Mouse (Mus musculus) lung, postnatal 0 days (tissue): Measurements from ENCODE around the gene Tex12. TPM values are rescaled to one million over a fixed set of nuclear protein-coding genes. Genes with fewer than 3 reads are reported as not detected.

ENCODE experiments used
- ATAC-seq: fragments of 200-750 bp; cut with Nextera tagmentation; 2 replicates; pipeline ENCODE4 v1.8.0; 2017; ENCODE audit warnings: moderate library complexity
- DNase-seq: peaks from one replicate; pipeline ENCODE4 v3.0.0-alpha.2; 2016; ENCODE audit warnings: low spot score
- H3K27ac ChIP-seq: fragments of 300-500 bp; sonication (generic); 2 replicates; pipeline ENCODE4 v1.5.1; 2014; ENCODE audit warnings: antibody characterized with exemption, mild to moderate bottlenecking, low read length, mixed read lengths
- H3K27me3 ChIP-seq: fragments of 300-500 bp; sonication (generic); replicated peaks from 2 replicates; pipeline ENCODE4 v1.6.1; 2014; ENCODE audit warnings: low read length, mixed read lengths; ENCODE audit not compliant: insufficient read depth
- H3K36me3 ChIP-seq: fragments of 300-500 bp; sonication (generic); 2 replicates; pipeline ENCODE4 v1.6.1; 2014; ENCODE audit warnings: low read length, mixed read lengths; ENCODE audit not compliant: insufficient read depth
- H3K4me1 ChIP-seq: fragments of 300-500 bp; sonication (generic); 2 replicates; pipeline ENCODE4 v1.6.1; 2014; ENCODE audit warnings: antibody characterized with exemption, low read depth, low read length, mixed read lengths; ENCODE audit not compliant: insufficient read depth
- H3K4me2 ChIP-seq: fragments of 300-500 bp; sonication (generic); replicated peaks from 2 replicates; pipeline ENCODE4 v1.6.1; 2014; ENCODE audit warnings: low read depth, mild to moderate bottlenecking, low read length, moderate library complexity, mixed read lengths
- H3K4me3 ChIP-seq: fragments of 300-500 bp; sonication (generic); 2 replicates; pipeline ENCODE4 v1.5.1; 2014; ENCODE audit warnings: low read depth, low read length
- H3K9ac ChIP-seq: fragments of 300-500 bp; sonication (generic); replicated peaks from 2 replicates; pipeline ENCODE4 v1.6.1; 2014; ENCODE audit warnings: low read depth, mild to moderate bottlenecking
- H3K9me3 ChIP-seq: fragments of 300-500 bp; sonication (generic); 2 replicates; pipeline ENCODE4 v1.6.1; 2016; ENCODE audit warnings: low read length, mixed read lengths
- CTCF ChIP-seq: IDR thresholded peaks from 2 replicates; pipeline ENCODE4 v1.5.1; 2016; ENCODE audit warnings: antibody characterized with exemption, mild to moderate bottlenecking
- EP300 ChIP-seq: IDR thresholded peaks from 2 replicates; pipeline ENCODE4 v1.6.1; 2016; ENCODE audit warnings: antibody characterized with exemption, mild to moderate bottlenecking, control low read depth
- WGBS: fragments of 180-500 bp; shearing (Covaris S2); extraction: QIAGEN DNeasy Blood & Tissue Kit; methylation state at CpG from one replicate; pipeline ENCODE4 v1.1.7; 2014; 5-methylcytosine and 5-hydroxymethylcytosine counted together
- polyA plus RNA-seq: library from polyadenylated mRNA; unstranded; fragments of >200 nt; fragmentation: Nextera tagmentation; extraction: Ambion mirVana; gene quantifications from 2 replicates; pipeline ENCODE4 v1.2.1, GENCODE M21; 2015

The Tex12 gene
- polyA plus RNA-seq, 1 experiment from 2014 or later = not detected

- TF ChIP-seq EP300 (no peak), CTCF (no peak)
- H3K4me2 ChIP-seq = no peak overlapping the region
- no peaks in the 10 kb centered on the region for H3K9me3 ChIP-seq
- no peak overlapping the region for H3K4me3 ChIP-seq
- no peak overlapping the region for H3K9ac ChIP-seq
- no peaks in the 10 kb centered on the region for H3K4me1 ChIP-seq
- no peaks in the 10 kb centered on the region for H3K27me3 ChIP-seq
- H3K36me3 ChIP-seq = no peaks in the 10 kb centered on the region
- H3K27ac ChIP-seq = no peak overlapping the region
- no peak for DNase-seq
- ATAC-seq = no peak
- 72% methylated on average over 5 of the region's 5 CpGs for WGBS
Observed at GRCm38 (mm10) chr9:50515462-50515861, 45.7 kb downstream of the Tex12 start.

- no peaks in the 10 kb centered on the region for H3K27me3 ChIP-seq
- WGBS = 24% methylated on average over 7 of the region's 7 CpGs
- DNase-seq (no peak), ATAC-seq (no peak)
- TF ChIP-seq CTCF = no peak
- no peak for TF ChIP-seq EP300
- H3K4me3 ChIP-seq = no peak overlapping the region
- H3K27ac ChIP-seq = no peak overlapping the region
- no peak overlapping the region for H3K9ac ChIP-seq
- no peaks in the 10 kb centered on the region for H3K4me1 ChIP-seq
- H3K9me3 ChIP-seq = no peaks in the 10 kb centered on the region
- no peaks in the 10 kb centered on the region for H3K36me3 ChIP-seq
- H3K4me2 ChIP-seq = no peak overlapping the region
Observed at GRCm38 (mm10) chr9:50507570-50507969, 53.6 kb downstream of the Tex12 start.

Other genes with a start within 250 kb of the Tex12 start
- 206 and 214 TPM in 2 replicates for gene Rpl10-ps3, start 216.4 kb downstream of the Tex12 start, polyA plus RNA-seq
- 53.8 and 60.8 TPM in 2 replicates for gene Plet1, start 66.8 kb downstream of the Tex12 start, polyA plus RNA-seq
- 76.0 and 79.4 TPM in 2 replicates for gene Pts, start 32.6 kb downstream of the Tex12 start, polyA plus RNA-seq
- 26.8 and 29.3 TPM in 2 replicates for gene Il18, start 6.5 kb downstream of the Tex12 start, polyA plus RNA-seq
- gene Bco2, start 6.1 kb downstream of the Tex12 start, polyA plus RNA-seq = 0.19 and 0.39 TPM in 2 replicates
- 235 and 252 TPM in 2 replicates for gene Sdhd, start 42.5 kb upstream of the Tex12 start, polyA plus RNA-seq
- 185 and 189 TPM in 2 replicates for gene Timm8b, start 42.6 kb upstream of the Tex12 start, polyA plus RNA-seq
- 14.5 and 16.6 TPM in 2 replicates for gene Pih1d2, start 56.0 kb upstream of the Tex12 start, polyA plus RNA-seq
- 25.2 and 26.5 TPM in 2 replicates for gene Nkapd1, start 56.1 kb upstream of the Tex12 start, polyA plus RNA-seq
- gene Dlat, start 98.5 kb upstream of the Tex12 start, polyA plus RNA-seq = 27.2 and 30.0 TPM in 2 replicates
- gene Dixdc1, start 178.2 kb upstream of the Tex12 start, polyA plus RNA-seq = 5.4 and 7.5 TPM in 2 replicates
- 28.5 and 29.8 TPM in 2 replicates for gene 2310030G06Rik, start 185.2 kb upstream of the Tex12 start, polyA plus RNA-seq
- 442 and 571 TPM in 2 replicates for gene Cryab, start 190.0 kb upstream of the Tex12 start, polyA plus RNA-seq
- 30.8 and 32.4 TPM in 2 replicates for gene Hspb2, start 191.0 kb upstream of the Tex12 start, polyA plus RNA-seq
- 10.2 and 12.1 TPM in 2 replicates for gene Fdxacb1, start 206.9 kb upstream of the Tex12 start, polyA plus RNA-seq
- gene Alg9, start 213.7 kb upstream of the Tex12 start, polyA plus RNA-seq = 17.9 and 19.0 TPM in 2 replicates
- gene 1110032A03Rik, start 214.2 kb upstream of the Tex12 start, polyA plus RNA-seq = 72.3 and 79.8 TPM in 2 replicates